Mouse (Mus musculus): ENCODE results near the gene Tmem108.

Tmem108 gene

GRCm38 (mm10) chr9:103591962-103592361, 169.7 kb downstream of the Tmem108 start:
- DNase-seq (ENCODE audit: low read depth, low spot score) = no peak

GRCm38 (mm10) chr9:103590801-103591200, 170.8 kb downstream of the Tmem108 start:
- DNase-seq (ENCODE audit: low read depth, low spot score) = no peak

DNA sequence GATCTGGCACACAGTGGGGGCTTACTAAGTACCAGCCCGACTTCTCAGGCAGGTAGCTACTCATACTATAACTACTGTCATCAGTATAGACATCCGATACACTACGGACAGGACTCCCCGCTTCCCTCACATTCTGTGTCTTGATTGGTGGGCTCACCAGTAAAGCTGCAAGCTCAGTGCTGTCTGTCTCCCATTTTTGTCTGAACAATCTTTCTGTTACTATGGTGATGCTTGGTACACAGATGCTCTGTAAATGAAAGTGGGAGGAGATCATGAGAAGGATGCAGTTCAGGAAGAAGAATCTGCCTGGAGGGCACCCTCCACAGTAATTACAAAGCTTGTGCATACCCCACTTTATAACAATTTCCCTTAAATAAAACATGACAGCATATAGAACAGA, 176.8 kb downstream of the Tmem108 start:
- DNase-seq (ENCODE audit: low read depth, low spot score) = no peak

GRCm38 (mm10) chr9:103582249-103582961, 179.2 kb downstream of the Tmem108 start:
- no peak for DNase-seq (ENCODE audit: low read depth, low spot score)

- no peak for DNase-seq (ENCODE audit: low read depth, low spot score)
Measured at GRCm38 (mm10) chr9:103580621-103581020, 181.0 kb downstream of the Tmem108 start.

DNA sequence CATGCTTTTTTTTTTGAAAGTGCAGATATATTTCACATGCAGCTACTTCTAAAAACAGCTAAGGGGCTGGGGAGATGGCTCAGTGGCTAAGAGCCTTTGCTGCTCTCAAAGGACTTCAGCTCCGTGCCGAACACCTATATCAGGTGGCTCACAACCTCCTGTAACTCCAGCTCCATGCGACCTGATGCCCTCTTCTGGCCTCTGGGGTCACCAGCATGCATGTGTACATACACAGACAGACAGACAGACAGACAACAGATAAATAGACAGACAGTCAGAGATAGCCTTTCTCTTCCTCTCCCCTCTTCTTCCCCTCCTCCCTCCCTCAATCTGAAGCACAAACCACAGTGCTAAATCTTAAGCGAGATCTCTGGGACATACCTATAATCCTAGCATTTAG, 181.5 kb downstream of the Tmem108 start:
- no peak for DNase-seq (ENCODE audit: low read depth, low spot score)

GRCm38 (mm10) chr9:103579411-103580026, 182.1 kb downstream of the Tmem108 start:
- DNase-seq (ENCODE audit: low read depth, low spot score) = no peak

DNA sequence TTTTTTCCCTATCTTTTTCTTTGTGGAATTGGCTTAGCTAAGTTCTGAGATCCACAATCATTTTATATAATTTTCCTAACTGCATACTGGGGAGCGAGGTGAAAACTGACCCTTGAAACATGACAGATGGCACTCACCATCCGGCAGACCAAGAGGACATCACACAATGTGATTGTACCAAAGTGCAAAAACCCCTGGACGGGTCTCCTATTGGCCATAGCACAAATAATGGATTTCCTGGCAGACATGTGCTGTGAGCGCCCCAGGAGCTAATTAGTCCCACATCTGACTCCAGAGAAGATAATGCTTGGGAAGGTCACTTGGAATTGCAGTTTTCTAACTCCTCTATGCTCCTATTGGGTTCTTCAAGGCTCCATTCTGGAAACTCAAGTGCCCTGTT, 183.9 kb downstream of the Tmem108 start:
- no peak for DNase-seq (ENCODE audit: low read depth, low spot score)

- DNase-seq (ENCODE audit: low read depth, low spot score) = no peak
Measured at GRCm38 (mm10) chr9:103577181-103577580, 184.5 kb downstream of the Tmem108 start.

DNA sequence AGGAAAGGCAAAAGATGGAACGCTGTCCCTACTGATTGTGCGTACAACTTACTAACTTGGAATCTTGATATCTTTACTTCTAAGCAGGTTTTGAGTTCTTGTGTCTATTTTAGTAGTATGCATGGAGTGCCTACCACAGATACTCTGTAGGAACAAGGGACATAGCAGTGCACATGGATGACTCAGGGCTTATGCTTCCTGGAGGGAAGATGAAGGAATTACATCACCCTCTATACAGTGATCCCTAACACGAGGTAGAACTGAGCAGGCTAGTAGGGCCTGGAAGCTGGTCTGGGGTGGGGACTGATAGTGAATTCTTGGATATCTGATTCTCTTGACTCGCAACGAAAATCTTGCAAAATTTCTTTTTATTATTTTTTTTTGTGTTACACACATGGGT, 185.7 kb downstream of the Tmem108 start:
- DNase-seq (ENCODE audit: low read depth, low spot score) = no peak

GRCm38 (mm10) chr9:103573994-103574750, 187.5 kb downstream of the Tmem108 start:
- DNase-seq (ENCODE audit: low read depth, low spot score) = no peak

DNA sequence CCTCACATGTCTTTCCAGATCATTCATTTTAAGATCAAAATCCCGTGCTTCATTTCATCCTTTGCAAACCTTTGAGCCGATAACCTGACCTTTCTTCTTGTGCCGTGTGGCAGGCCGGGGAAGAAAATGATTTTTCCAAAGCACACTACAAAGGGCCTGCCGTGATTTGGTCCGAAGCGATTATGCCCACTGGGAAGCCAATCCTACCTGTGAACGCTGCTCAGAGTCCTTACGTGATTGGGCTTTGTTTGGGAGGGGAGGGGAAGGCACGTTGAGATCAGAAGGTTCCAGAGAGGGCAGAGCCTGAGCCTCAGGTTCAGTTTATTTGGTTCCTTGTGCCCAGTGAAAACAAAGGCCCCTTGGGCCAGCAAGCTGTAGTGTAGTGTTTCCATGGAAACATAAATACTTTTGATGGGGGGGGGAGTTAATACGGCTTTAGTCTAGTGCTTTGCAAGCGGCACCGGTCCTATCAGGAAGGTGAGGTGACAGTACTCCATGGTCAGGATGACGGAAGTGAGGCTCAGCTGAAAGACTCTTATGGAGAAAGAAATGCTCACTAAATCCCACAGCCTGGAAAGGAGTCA, 191.4 kb downstream of the Tmem108 start:
- DNase-seq (ENCODE audit: low read depth, low spot score) = no peak

GRCm38 (mm10) chr9:103568983-103569382, 192.7 kb downstream of the Tmem108 start:
- DNase-seq (ENCODE audit: low read depth, low spot score) = no peak

- no peak for DNase-seq (ENCODE audit: low read depth, low spot score)
Measured at GRCm38 (mm10) chr9:103565186-103565585, 196.5 kb downstream of the Tmem108 start.

DNA sequence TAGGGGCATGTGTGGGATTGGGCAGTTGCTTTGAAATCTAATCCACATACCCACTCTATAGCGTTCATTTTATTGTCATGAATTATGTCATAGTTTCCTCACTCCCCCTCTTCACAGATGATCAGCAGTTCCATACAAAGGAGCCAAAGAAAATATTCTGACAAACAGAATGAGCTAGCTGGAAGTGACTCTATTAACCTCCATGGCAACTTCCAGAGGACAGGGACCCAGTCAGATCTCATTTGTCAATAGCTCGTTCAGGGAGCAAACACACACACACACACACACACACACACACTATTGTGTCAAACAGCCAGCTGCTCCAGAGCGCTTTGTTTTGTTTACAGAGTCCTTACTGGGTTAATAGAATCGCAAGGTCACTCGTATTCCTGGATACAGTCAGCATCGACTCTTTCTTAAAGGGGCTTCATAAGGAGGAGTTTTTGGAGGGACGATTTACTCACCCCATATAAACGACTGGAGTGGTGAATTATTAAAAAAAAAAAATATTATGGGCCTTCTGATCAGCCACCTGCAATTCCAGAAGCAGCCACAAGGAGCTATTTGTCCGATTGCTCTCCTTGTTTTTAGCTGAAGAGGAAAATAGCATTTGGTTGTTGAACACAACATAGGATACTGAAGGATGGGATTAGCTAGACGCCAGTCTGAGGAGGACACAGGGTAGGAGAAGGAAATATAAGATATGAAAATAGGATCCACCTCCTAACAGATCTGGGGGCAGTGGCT, 197.6 kb downstream of the Tmem108 start:
- peak; percentile 32 for DNase-seq (ENCODE audit: low read depth, low spot score)

GRCm38 (mm10) chr9:103562063-103562462, 199.6 kb downstream of the Tmem108 start:
- no peak for DNase-seq (ENCODE audit: low read depth, low spot score)

DNA sequence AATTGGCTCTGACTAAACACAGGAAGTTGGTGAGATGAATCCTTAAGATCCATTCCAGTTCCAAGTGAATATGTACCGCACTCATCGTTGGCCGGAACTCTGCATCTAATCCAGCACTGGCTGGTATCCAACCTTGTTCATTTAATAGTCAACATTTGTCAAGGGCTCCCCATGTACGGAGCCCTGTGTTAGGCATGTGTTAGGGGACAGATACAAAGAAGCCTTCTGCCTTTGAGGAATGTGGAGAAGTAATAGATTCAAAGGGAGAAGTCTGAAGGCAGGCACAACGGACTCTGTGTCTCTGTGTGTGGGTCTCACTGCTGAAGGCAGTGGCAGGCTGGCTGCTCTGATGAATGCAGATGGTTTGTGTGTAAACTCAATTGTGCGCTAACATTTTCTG, 202.9 kb downstream of the Tmem108 start:
- no peak for DNase-seq (ENCODE audit: low read depth, low spot score)

DNA sequence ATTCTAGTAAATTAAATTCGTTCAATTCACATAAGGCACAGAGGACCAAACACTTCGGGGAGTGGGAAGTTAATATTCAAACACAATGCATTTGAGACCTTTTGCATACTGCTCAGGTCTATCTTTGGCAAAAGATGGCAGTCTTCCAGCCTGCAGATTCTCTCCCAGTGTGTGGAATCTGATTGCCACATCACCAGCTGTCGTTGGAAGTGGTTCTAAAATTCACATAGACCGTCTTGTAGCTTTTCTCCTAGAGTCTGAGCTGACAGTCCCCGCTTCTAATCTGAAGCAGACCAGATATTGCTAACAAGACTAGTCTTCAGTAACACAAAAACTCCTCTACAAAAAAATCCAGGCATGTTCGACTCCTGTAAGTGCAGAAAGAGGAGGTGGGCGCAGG, 203.4 kb downstream of the Tmem108 start:
- no peak for DNase-seq (ENCODE audit: low read depth, low spot score)

GRCm38 (mm10) chr9:103557085-103557484, 204.6 kb downstream of the Tmem108 start:
- DNase-seq (ENCODE audit: low read depth, low spot score) = no peak

DNA sequence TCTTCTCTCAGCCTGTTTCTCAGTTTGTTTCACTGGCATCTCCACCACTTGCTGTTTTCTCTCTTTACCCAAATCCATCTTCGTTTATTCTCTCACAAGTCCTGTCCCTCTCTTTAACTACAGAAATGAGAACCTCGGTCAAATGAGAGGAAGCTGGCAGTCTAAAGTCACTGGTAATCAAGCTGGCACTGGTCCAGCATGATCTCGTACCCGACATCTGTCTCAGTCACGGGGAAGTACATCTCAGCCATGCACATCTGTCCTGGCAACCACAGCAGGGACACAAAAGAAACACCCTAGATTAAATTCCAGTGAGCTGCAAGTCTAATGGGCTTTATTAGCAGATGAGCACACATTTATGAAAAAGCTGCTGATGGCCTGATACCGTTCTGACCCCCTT, 206.3 kb downstream of the Tmem108 start:
- DNase-seq (ENCODE audit: low read depth, low spot score) = no peak

DNA sequence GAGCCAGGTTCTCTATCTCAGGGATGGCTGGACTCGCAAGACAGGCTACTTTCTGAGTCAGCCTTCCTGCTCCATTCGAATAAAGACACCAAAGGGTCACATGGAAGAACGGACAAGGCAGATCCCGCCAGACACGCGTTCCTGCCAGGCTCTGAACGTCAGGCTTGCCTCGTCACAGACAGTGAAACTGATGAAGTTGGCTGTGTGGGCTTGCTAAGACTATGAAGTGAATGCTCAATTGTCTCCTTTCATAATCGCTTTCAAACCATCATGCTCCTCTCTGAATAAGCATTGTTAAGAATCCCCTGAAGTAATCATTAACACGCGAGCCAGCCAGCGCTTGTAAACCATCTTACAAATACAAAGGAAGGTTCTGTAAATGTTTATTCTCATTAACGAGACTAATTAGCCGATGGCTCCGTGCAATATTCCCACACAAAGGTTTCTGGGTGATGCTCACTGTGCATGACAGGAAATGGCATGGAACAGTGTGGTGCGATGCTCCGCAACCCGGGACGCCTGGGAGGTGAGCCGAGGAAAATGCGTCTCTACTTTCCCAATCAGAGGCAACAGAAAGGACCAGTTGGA, 210.9 kb downstream of the Tmem108 start:
- no peak for DNase-seq (ENCODE audit: low read depth, low spot score)

Data from forelimb bud, embryonic 11.5 days (tissue).